Mouse (Mus musculus): ENCODE data around the gene Sox6. TPM values are rescaled to one million over a fixed set of nuclear protein-coding genes. Genes with fewer than 3 reads are reported as not detected.

The Sox6 gene
- polyA plus RNA-seq, 1 experiment = 4.6 TPM

- Histone ChIP-seq H3K27me3 (ENCODE audit: control insufficient read depth, insufficient read depth, low read length) (peaks cover 7% of the 10 kb centered on the region; the same call in 1 of the 2 replicates), H3K4me1 (ENCODE audit: control insufficient read depth, insufficient read depth, low read length) (0 out of 2 replicates have a peak, but pooled peaks cover 7% of the 10 kb centered on the region), H3K4me3 (replicated peaks; ENCODE audit: insufficient read depth, low read depth, low read length) (peak overlapping the region; percentile 50), H3K27ac (ENCODE audit: insufficient read depth, low read length) (no peak overlapping the region)
- WGBS = 6% methylated on average over 14 of the region's 14 CpGs
- no peak for DNase-seq
- TF ChIP-seq CTCF (IDR thresholded peaks at IDR 0.05; ENCODE audit: borderline replicate concordance, insufficient read depth, low read depth, low read length) (no peak), POLR2A (IDR thresholded peaks at IDR 0.05; ENCODE audit: borderline replicate concordance, insufficient read depth, low read length) (no peak)
Measured at GRCm38 (mm10) chr7:116031388-116031717, 7.2 kb downstream of the Sox6 start.

GRCm38 (mm10) chr7:116030597-116031387, 7.8 kb downstream of the Sox6 start:
- H3K27me3 ChIP-seq (ENCODE audit: control insufficient read depth, insufficient read depth, low read length) = peaks cover 7% of the 10 kb centered on the region; the same call in 1 of the 2 replicates
- H3K27ac ChIP-seq (ENCODE audit: insufficient read depth, low read length) = no peak overlapping the region
- H3K4me3 ChIP-seq (replicated peaks; ENCODE audit: insufficient read depth, low read depth, low read length) = peak overlapping the region; percentile 50
- peak in 1 of 2 experiments; percentile 23 for DNase-seq
- no peak for TF ChIP-seq CTCF (IDR thresholded peaks at IDR 0.05; ENCODE audit: borderline replicate concordance, insufficient read depth, low read depth, low read length)
- 0 out of 2 replicates have a peak, but pooled peaks cover 7% of the 10 kb centered on the region for H3K4me1 ChIP-seq (ENCODE audit: control insufficient read depth, insufficient read depth, low read length)
- WGBS = 50% methylated on average over 26 of the region's 26 CpGs

DNA sequence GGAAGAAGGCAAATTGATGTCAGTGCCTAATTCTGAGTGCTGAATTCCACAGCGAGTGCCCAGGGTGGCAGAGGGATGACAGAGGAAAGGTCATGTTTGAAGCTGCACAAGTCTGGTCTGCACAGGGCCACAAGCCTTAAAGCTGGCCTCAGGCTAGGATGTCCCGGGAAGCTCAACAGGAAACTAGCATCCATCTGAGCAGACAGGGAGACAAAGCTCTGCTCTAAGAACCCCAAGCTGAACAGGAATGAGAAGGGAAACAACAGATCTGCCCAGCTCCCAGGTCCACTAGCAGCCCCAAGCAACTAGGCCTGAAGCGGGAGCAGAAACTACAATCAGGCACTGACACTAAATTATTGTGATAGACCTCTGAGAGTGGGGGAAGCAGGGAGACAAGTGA, 8.6 kb downstream of the Sox6 start:
- Histone ChIP-seq H3K4me1 (ENCODE audit: control insufficient read depth, insufficient read depth, low read length) (0 out of 2 replicates have a peak, but pooled peaks cover 7% of the 10 kb centered on the region), H3K27me3 (ENCODE audit: control insufficient read depth, insufficient read depth, low read length) (peaks cover 7% of the 10 kb centered on the region; the same call in 1 of the 2 replicates), H3K27ac (ENCODE audit: insufficient read depth, low read length) (no peak overlapping the region), H3K4me3 (replicated peaks; ENCODE audit: insufficient read depth, low read depth, low read length) (no peak overlapping the region)
- DNase-seq = peak in 1 of 2 experiments; percentile 6
- 92% methylated on average over 3 of the region's 3 CpGs for WGBS
- TF ChIP-seq CTCF (IDR thresholded peaks at IDR 0.05; ENCODE audit: borderline replicate concordance, insufficient read depth, low read depth, low read length) (no peak), POLR2A (IDR thresholded peaks at IDR 0.05; ENCODE audit: borderline replicate concordance, insufficient read depth, low read length) (no peak)

DNA sequence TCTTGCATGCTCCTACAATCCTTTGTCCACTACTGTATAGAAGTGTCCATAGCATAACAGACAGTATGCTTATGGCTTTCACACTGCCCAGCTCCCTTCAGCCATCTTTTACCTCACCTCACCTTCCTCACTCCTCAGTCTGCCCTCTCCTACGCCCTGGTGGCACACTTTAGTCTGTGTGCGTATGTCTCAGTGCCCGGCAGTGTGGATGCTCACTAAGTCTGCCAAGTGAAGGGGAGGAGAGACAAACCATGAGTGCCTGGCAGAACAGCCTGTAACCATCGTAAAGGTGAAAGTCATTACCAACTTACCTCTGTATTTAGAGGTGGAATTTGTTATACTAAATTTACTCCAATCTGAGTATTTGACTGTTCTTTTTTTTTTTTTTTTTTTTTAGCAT, 35.9 kb downstream of the Sox6 start:
- H3K4me3 ChIP-seq (replicated peaks; ENCODE audit: insufficient read depth, low read depth, low read length) = no peak overlapping the region
- WGBS = 76% methylated on average over 4 of the region's 4 CpGs
- no peak for TF ChIP-seq CTCF (IDR thresholded peaks at IDR 0.05; ENCODE audit: borderline replicate concordance, insufficient read depth, low read depth, low read length)
- no peak for TF ChIP-seq POLR2A (IDR thresholded peaks at IDR 0.05; ENCODE audit: borderline replicate concordance, insufficient read depth, low read length)
- DNase-seq = no peak
- no peaks in the 10 kb centered on the region for H3K27me3 ChIP-seq (ENCODE audit: control insufficient read depth, insufficient read depth, low read length)
- H3K27ac ChIP-seq (ENCODE audit: insufficient read depth, low read length) = no peak overlapping the region
- no peaks in the 10 kb centered on the region for H3K4me1 ChIP-seq (ENCODE audit: control insufficient read depth, insufficient read depth, low read length)

DNA sequence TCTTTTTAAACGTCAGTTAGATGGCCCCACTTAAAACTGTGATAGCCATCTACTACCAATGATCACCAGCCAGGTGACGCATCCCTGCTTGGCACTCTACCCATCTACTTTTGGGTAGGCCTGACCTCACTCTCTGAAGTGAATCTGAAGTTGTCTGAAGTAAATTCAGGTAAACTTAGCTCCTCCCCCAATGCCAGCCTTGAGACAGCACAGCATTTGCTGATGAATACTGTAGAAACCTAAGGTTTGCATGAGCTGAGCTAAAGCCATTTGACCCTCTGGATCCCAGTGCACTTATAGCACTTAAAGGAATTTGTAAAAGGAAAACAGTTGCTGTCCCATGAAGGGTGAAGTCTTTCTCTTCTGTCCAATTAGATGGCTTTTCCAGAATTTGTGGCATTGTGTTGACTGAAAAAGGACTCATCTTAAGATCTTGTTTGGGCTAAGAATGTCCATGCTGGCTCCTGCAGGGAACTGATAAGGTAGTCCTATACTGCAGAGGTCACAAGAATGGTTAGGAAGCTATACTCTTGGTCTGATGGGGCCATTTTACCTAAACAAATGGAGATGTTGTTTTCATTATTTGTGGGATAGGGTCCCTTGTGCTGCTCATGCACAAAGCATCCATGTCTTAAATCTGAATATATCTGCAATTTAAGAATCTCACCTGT, 50.4 kb downstream of the Sox6 start:
- no peak for TF ChIP-seq CTCF (IDR thresholded peaks at IDR 0.05; ENCODE audit: borderline replicate concordance, insufficient read depth, low read depth, low read length)
- no peak overlapping the region for H3K27ac ChIP-seq (ENCODE audit: insufficient read depth, low read length)
- no peaks in the 10 kb centered on the region; the same call in 1 of the 2 replicates for H3K27me3 ChIP-seq (ENCODE audit: control insufficient read depth, insufficient read depth, low read length)
- H3K4me3 ChIP-seq (replicated peaks; ENCODE audit: insufficient read depth, low read depth, low read length) = no peak overlapping the region
- no peak for DNase-seq
- WGBS = 88% methylated on average over 2 of the region's 2 CpGs
- H3K4me1 ChIP-seq (ENCODE audit: control insufficient read depth, insufficient read depth, low read length) = no peaks in the 10 kb centered on the region

- Histone ChIP-seq H3K4me3 (replicated peaks; ENCODE audit: insufficient read depth, low read depth, low read length) (no peak overlapping the region), H3K27ac (ENCODE audit: insufficient read depth, low read length) (no peak overlapping the region), H3K4me1 (ENCODE audit: control insufficient read depth, insufficient read depth, low read length) (no peaks in the 10 kb centered on the region), H3K27me3 (ENCODE audit: control insufficient read depth, insufficient read depth, low read length) (no peaks in the 10 kb centered on the region; the same call in 1 of the 2 replicates)
- no peak for TF ChIP-seq CTCF (IDR thresholded peaks at IDR 0.05; ENCODE audit: borderline replicate concordance, insufficient read depth, low read depth, low read length)
- TF ChIP-seq POLR2A (IDR thresholded peaks at IDR 0.05; ENCODE audit: borderline replicate concordance, insufficient read depth, low read length) = no peak
- WGBS = 85% methylated on average over 6 of the region's 6 CpGs
- DNase-seq = no peak
Measured at GRCm38 (mm10) chr7:115985716-115986115, 52.9 kb downstream of the Sox6 start.

- no peak overlapping the region for H3K4me3 ChIP-seq (replicated peaks; ENCODE audit: insufficient read depth, low read depth, low read length)
- no peak for TF ChIP-seq POLR2A (IDR thresholded peaks at IDR 0.05; ENCODE audit: borderline replicate concordance, insufficient read depth, low read length)
- no peak for TF ChIP-seq CTCF (IDR thresholded peaks at IDR 0.05; ENCODE audit: borderline replicate concordance, insufficient read depth, low read depth, low read length)
- no peak for DNase-seq
- H3K27me3 ChIP-seq (ENCODE audit: control insufficient read depth, insufficient read depth, low read length) = no peaks in the 10 kb centered on the region
- no peak overlapping the region for H3K27ac ChIP-seq (ENCODE audit: insufficient read depth, low read length)
- H3K4me1 ChIP-seq (ENCODE audit: control insufficient read depth, insufficient read depth, low read length) = no peaks in the 10 kb centered on the region
- 97% methylated on average over 3 of the region's 3 CpGs for WGBS
Measured at GRCm38 (mm10) chr7:115984076-115984475, 54.5 kb downstream of the Sox6 start.

All from cerebellum, adult 2 months (tissue).